Mouse (Mus musculus) hindbrain, embryonic 11.5 days (tissue): ENCODE data around the gene Rtl9. TPM values are rescaled to one million over a fixed set of nuclear protein-coding genes. Genes with fewer than 3 reads are reported as not detected.

ENCODE experiments used
- ATAC-seq: fragments of 200-750 bp; cut with Nextera tagmentation; 2 replicates; pipeline ENCODE4 v1.8.0; 2017; ENCODE audit warnings: mild to moderate bottlenecking, moderate TSS enrichment, moderate library complexity; ENCODE audit not compliant: low FRiP score
- DNase-seq: peaks from one replicate; pipeline ENCODE4 v3.0.0-alpha.2; 2015; ENCODE audit warnings: low spot score
- H3K27ac ChIP-seq: fragments of 300-500 bp; sonication (generic); 2 replicates; pipeline ENCODE4 v1.5.1; 2014; ENCODE audit warnings: mild to moderate bottlenecking, low read depth, low read length
- H3K27me3 ChIP-seq: fragments of 300-500 bp; sonication (generic); 2 replicates; pipeline ENCODE4 v1.6.1; 2014; ENCODE audit warnings: mild to moderate bottlenecking, low read length, moderate library complexity, mixed read lengths; ENCODE audit not compliant: control insufficient read depth, insufficient read depth
- H3K36me3 ChIP-seq: fragments of 300-500 bp; sonication (generic); 2 replicates; pipeline ENCODE4 v1.6.1; 2014; ENCODE audit warnings: mild to moderate bottlenecking, low read length, moderate library complexity, mixed read lengths; ENCODE audit not compliant: control insufficient read depth, insufficient read depth
- H3K4me1 ChIP-seq: fragments of 300-500 bp; sonication (generic); replicated peaks from 2 replicates; pipeline ENCODE4 v1.6.1; 2014; ENCODE audit warnings: low read length, mixed read lengths; ENCODE audit not compliant: control insufficient read depth, insufficient read depth
- H3K4me2 ChIP-seq: fragments of 300-500 bp; sonication (generic); replicated peaks from 2 replicates; pipeline ENCODE4 v1.6.1; 2014; ENCODE audit warnings: mild to moderate bottlenecking, low read depth, low read length
- H3K4me3 ChIP-seq: fragments of 300-500 bp; sonication (generic); 2 replicates; pipeline ENCODE4 v1.5.1; 2014; ENCODE audit warnings: low read depth, low read length
- H3K9ac ChIP-seq: fragments of 300-500 bp; sonication (generic); 2 replicates; pipeline ENCODE4 v1.6.1; 2014; ENCODE audit warnings: low read depth, low read length
- H3K9me3 ChIP-seq: fragments of 300-500 bp; sonication (generic); 2 replicates; pipeline ENCODE4 v1.6.1; 2016; ENCODE audit warnings: low read length; ENCODE audit not compliant: control insufficient read depth
- WGBS: fragments of 180-500 bp; shearing (Covaris S2); extraction: QIAGEN DNeasy Blood & Tissue Kit; methylation state at CpG from one replicate; pipeline ENCODE4 v1.1.7; 2014; 5-methylcytosine and 5-hydroxymethylcytosine counted together
- polyA plus RNA-seq: library from polyadenylated mRNA; unstranded; fragments of >200 nt; fragmentation: Nextera tagmentation; extraction: Ambion mirVana; gene quantifications from 2 replicates; pipeline ENCODE4 v1.2.1, GENCODE M21; 2014

Rtl9 gene
- polyA plus RNA-seq = 0.14 and 0.62 TPM in 2 replicates

DNA sequence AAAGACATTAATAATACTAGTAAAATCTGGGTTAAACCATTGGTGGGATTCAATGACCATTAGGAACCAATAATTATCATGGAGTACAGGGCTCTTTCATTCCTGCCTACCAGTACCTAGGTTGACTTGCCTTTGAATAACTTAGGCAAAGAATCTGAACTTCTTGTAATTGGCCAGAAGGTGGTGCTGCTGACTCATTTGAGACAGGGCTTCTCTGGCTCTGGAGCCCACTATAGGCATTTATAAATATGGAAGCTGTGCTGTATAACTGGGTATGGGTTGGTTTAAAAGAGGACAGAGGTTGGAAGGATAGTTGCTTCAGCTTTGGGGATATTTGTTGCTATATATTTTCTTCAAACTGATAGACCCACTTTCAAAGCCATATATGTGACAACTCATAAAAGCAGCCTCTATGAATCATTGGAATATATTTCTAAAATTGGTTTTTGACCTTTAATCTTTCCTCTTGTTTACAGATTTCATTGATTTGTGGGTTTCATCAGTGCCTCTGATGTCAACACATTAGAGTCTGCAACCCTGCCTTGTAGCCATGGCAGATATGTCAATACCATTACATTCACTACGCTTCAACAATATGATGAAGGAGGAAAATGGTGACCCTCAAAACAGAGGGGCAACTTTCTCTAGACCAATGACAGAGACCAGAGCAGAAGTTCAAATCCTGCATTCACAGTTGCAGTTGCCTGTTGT lies at the start of gene Rtl9:
Rtl9 (plus strand) TSS at position 551 of the 711 bp plus-strand sequence.
- Histone ChIP-seq H3K9ac (no peak within 1 kb of the TSS), H3K4me2 (no peak within 1 kb of the TSS), H3K4me3 (no peak within 1 kb of the TSS), H3K27me3 (no peaks in the 10 kb centered on the region; the same call in 1 of the 2 replicates), H3K4me1 (no peaks in the 10 kb centered on the region), H3K27ac (no peak within 1 kb of the TSS), H3K9me3 (no peaks in the 10 kb centered on the region), H3K36me3 (no peaks in the 10 kb centered on the region)
- DNase-seq (peak; percentile 57), ATAC-seq (no peak)
- WGBS = 100% methylated on average over 1 of the region's 1 CpGs

DNA sequence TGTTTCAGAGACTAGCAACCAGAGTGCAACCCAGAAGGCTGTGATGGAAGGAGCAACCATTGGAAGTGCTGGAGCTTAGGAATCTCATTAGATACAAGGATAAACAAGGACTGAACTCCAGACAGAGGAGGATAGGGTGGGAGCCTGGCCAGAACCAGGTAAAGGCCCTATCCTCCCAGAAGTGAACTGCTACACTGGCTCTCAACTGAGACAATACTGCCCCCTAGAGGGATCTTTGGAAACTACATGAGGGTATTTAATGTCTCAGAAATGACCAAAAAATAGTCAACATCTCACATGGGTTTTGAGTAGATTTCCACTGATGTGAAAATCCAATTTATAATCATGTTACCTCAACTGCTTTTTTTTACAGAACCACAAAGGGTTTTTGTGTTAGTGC lies 47.9 kb upstream of the Rtl9 start:
- no peaks in the 10 kb centered on the region for H3K27me3 ChIP-seq
- H3K4me2 ChIP-seq = no peak overlapping the region
- H3K4me1 ChIP-seq = no peaks in the 10 kb centered on the region
- ATAC-seq = no peak
- peak; percentile 64 for DNase-seq
- no peak overlapping the region for H3K9ac ChIP-seq
- H3K36me3 ChIP-seq = no peaks in the 10 kb centered on the region
- H3K27ac ChIP-seq = no peak overlapping the region
- no peak overlapping the region for H3K4me3 ChIP-seq
- no peaks in the 10 kb centered on the region for H3K9me3 ChIP-seq

DNA sequence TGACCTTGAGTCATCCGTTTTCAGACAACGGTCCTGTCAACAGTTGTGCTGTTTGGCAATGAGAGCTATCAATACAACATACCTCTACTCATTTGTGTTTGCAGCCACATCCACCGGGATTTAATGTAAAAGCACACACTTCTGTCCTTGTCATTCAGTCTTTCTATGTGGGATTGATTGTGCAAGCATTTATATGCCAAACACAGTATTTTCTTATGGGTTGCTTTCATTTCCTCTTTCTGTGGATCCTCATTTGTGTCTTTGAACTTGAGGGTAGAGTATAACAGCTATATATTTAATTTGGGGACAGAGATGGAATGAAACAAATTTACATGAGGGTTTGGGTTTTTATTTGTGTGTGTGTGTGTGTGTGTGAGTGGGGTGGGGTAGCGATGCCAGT lies 47.5 kb upstream of the Rtl9 start:
- no peaks in the 10 kb centered on the region for H3K27me3 ChIP-seq
- no peak overlapping the region for H3K9ac ChIP-seq
- H3K4me3 ChIP-seq = no peak overlapping the region
- DNase-seq (no peak), ATAC-seq (no peak)
- 77% methylated on average over 4 of the region's 4 CpGs for WGBS
- no peaks in the 10 kb centered on the region for H3K9me3 ChIP-seq
- no peaks in the 10 kb centered on the region for H3K4me1 ChIP-seq
- H3K36me3 ChIP-seq = no peaks in the 10 kb centered on the region
- H3K27ac ChIP-seq = no peak overlapping the region
- no peak overlapping the region for H3K4me2 ChIP-seq

DNA sequence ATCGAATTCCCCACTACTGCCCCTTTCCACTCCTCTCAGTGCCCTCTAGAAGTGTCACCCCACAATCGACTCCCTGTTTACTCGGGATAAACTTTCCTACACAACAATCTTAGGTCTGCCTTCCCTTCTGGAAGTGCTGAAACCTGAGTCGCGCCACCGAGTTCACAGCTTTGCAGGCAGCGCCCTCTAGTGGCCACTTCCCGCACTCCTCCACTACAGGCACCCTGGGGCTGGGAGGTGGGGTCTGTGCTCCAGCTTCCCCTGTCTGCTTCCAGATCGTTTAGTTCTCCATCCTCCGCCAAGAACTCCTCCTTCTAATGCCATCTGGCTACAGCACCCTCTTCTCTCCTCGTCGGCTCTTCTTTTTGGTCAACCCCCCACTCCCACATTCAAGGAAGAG lies 40.6 kb upstream of the Rtl9 start:
- no peak overlapping the region for H3K27ac ChIP-seq
- DNase-seq (peak; percentile 84), ATAC-seq (peak; percentile 56; the same call in 1 of the 2 replicates)
- no peak overlapping the region for H3K4me3 ChIP-seq
- no peaks in the 10 kb centered on the region for H3K4me1 ChIP-seq
- no peaks in the 10 kb centered on the region for H3K36me3 ChIP-seq
- no peaks in the 10 kb centered on the region for H3K9me3 ChIP-seq
- WGBS = 9% methylated on average over 12 of the region's 12 CpGs
- H3K4me2 ChIP-seq = 0 out of 2 replicates have a peak overlapping the region, but pooled peaks have one; percentile 11
- no peak overlapping the region for H3K9ac ChIP-seq
- H3K27me3 ChIP-seq = 0 out of 2 replicates have a peak, but pooled peaks cover 2% of the 10 kb centered on the region

DNA sequence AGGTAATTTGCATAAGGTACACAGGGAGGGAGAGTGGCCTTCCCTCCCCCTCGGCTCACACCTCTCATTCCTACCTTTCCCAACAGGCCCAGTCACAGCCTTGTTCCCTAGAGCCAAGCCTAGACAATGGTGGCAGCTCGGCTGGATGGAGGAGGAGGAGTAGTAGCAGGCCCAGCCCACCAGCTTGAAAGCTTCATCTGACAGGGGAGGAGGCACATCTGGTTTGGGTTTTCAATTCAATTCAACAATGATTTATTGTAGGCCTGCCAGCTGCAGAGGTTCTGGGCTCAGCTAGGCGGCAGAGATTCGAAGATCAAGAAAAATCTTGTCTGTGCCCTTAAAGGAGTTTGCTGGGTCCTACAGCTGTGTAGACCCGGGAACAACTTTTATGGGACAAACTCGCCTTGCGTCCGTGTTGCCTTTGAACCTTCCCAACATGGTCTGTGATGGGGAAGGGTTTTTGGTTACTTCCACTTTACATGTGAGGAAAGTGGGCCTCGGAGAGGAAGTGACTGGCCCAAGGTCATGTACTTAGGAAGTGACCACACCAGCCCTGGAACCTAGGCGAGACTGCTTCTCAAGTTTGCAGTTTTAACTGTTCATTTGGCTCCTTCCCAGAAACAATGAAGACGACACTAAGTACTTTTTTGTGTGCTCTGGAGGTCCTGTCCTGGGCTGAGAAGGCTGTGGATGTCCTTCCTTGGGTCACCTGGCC lies 36.6 kb upstream of the Rtl9 start:
- Histone ChIP-seq H3K9me3 (no peaks in the 10 kb centered on the region), H3K27me3 (0 out of 2 replicates have a peak, but pooled peaks cover 2% of the 10 kb centered on the region), H3K9ac (no peak overlapping the region), H3K36me3 (no peaks in the 10 kb centered on the region), H3K4me3 (no peak overlapping the region), H3K4me2 (no peak overlapping the region), H3K4me1 (no peaks in the 10 kb centered on the region), H3K27ac (no peak overlapping the region)
- ATAC-seq (no peak), DNase-seq (peak; percentile 24)
- 67% methylated on average over 11 of the region's 11 CpGs for WGBS

DNA sequence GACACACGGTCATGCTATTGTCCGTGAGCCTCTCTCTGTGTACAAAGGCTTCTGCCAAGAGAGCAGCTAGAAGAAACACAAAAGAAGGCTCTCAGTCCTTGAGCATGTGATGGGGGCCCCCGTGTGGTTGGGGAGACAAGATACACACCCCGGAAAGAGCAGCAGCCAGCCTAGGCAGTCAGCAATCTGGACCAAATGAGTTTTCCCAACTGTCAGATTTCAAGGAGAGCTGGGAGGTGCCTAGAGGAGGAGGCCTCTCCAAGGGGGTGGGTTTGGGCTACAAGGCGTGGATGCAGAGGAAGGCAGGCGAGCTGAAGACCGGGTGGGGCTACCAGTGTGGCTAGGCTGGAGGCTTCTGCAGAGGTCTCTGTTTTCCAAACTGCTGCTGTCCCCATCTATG lies 35.6 kb upstream of the Rtl9 start:
- no peak overlapping the region for H3K4me3 ChIP-seq
- ATAC-seq = no peak
- 0 out of 2 replicates have a peak, but pooled peaks cover 2% of the 10 kb centered on the region for H3K27me3 ChIP-seq
- no peaks in the 10 kb centered on the region for H3K9me3 ChIP-seq
- H3K4me2 ChIP-seq = no peak overlapping the region
- WGBS = 58% methylated on average over 7 of the region's 7 CpGs
- H3K4me1 ChIP-seq = no peaks in the 10 kb centered on the region
- no peak for DNase-seq
- no peak overlapping the region for H3K9ac ChIP-seq
- H3K36me3 ChIP-seq = no peaks in the 10 kb centered on the region
- H3K27ac ChIP-seq = no peak overlapping the region

DNA sequence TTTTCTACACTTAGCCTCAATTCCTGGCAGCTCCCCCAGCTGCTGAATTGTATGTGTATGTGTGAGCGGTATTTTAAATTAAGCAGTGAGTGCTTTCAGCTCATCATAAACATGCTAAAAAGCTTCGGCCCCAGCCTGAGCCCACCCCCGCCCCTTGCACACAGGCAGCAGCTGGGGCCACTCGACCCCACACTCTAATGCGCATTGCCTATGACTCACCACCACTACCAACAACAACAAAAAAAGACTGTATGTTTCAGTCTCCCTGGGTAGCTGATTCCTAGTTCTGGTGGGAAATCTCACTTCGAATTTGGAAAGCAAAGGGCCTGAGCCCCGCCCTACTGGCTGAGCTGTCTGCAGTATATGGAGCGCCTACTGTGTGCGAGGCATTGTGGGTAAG lies 35.1 kb upstream of the Rtl9 start:
- ATAC-seq (peak; percentile 45; the same call in 1 of the 2 replicates), DNase-seq (no peak)
- Histone ChIP-seq H3K27me3 (0 out of 2 replicates have a peak, but pooled peaks cover 2% of the 10 kb centered on the region), H3K4me2 (no peak overlapping the region), H3K27ac (no peak overlapping the region), H3K9me3 (no peaks in the 10 kb centered on the region), H3K4me1 (no peaks in the 10 kb centered on the region), H3K9ac (no peak overlapping the region), H3K36me3 (no peaks in the 10 kb centered on the region), H3K4me3 (no peak overlapping the region)
- 78% methylated on average over 9 of the region's 9 CpGs for whole genome bisulfite sequencing

DNA sequence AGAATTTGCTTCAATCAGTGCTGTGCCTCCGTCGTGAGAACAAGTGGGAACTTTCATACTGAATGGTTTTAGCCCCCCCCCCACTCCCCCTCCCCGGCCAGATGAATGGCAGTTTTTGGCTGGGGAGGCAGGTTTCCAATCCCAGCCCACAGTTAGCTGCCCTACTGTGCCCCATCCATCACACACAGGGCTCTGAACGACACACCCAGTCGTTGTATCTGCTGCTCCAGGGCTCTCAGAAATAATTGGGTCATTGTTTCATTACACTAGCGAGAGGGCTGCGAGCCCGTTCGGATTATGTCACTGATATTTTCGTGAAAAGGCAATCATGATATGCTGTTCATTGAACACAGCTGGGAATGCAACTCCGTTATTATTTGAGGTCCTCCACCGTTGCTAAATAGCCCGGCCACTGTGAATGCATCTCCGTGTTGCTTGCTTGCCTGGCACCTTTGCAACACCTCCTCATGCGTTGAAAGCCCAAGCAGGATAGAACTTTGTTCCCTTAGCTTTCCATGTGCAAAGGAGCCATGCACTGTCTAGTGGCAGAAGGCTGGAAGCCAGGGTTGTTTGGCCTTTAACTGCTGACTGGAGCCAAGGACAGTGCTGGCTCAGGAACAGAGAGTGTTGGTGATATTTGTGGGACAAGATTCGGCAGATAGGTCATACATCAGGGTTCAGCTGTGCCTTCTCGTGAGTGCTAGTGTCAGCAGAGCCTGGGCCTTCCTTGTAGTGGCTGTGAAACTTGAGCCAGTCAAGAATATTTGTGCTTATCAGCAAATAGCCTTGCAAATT lies 32.9 kb upstream of the Rtl9 start:
- WGBS = 51% methylated on average over 17 of the region's 17 CpGs
- DNase-seq (no peak), ATAC-seq (no peak)
- no peaks in the 10 kb centered on the region for H3K9me3 ChIP-seq
- H3K27ac ChIP-seq = no peak overlapping the region
- H3K27me3 ChIP-seq = no peaks in the 10 kb centered on the region
- no peaks in the 10 kb centered on the region for H3K36me3 ChIP-seq
- H3K4me1 ChIP-seq = no peaks in the 10 kb centered on the region
- H3K9ac ChIP-seq = no peak overlapping the region
- H3K4me3 ChIP-seq = no peak overlapping the region
- H3K4me2 ChIP-seq = no peak overlapping the region
